Mouse (Mus musculus) neutrophil, adult 5-6 weeks (primary cell): Measurements from ENCODE around the gene Capn3. TPM values are rescaled to one million over a fixed set of nuclear protein-coding genes. Genes with fewer than 3 reads are reported as not detected.

Experiments used
- ATAC-seq: fragments of 151-379, 151-347 bp; 2 replicates; pipeline ENCODE4 v1.8.0; 2017; ENCODE audit warnings: mild to moderate bottlenecking, moderate TSS enrichment; ENCODE audit not compliant: insufficient number of reproducible peaks, poor library complexity, low FRiP score, severe bottlenecking; ENCODE audit errors: extremely low read depth
- total RNA-seq: library from RNA; stranded (forward); fragments of 200-1000 nt; gene quantifications from 2 replicates; pipeline ENCODE4 v1.2.3, GENCODE M21; 2017

Gene Capn3
- total RNA-seq, 1 experiment from 2014 or later, result 2.8 TPM

GRCm38 (mm10) chr2:120476277-120477087 lies 20.7 kb downstream of the Capn3 start:
- no peak for ATAC-seq

- peak; percentile 87 for ATAC-seq
These were observed 22.8 kb downstream of the Capn3 start for GRCm38 (mm10) chr2:120478600-120478999.

- no peak for ATAC-seq
These were observed 26.1 kb downstream of the Capn3 start for GRCm38 (mm10) chr2:120481921-120482320.

GRCm38 (mm10) chr2:120482506-120483389 lies 26.9 kb downstream of the Capn3 start:
- ATAC-seq, result no peak

GRCm38 (mm10) chr2:120484241-120484640 lies 28.4 kb downstream of the Capn3 start:
- ATAC-seq, result no peak

- ATAC-seq, result no peak
These were observed 37.4 kb downstream of the Capn3 start for GRCm38 (mm10) chr2:120493254-120493653.

GRCm38 (mm10) chr2:120496511-120496910 lies 40.7 kb downstream of the Capn3 start:
- ATAC-seq, result no peak

- peak; percentile 28; the same call in 1 of the 2 replicates for ATAC-seq
These were observed 44.2 kb downstream of the Capn3 start for GRCm38 (mm10) chr2:120499971-120500471.

GRCm38 (mm10) chr2:120501136-120501918 lies 45.5 kb downstream of the Capn3 start:
- no peak for ATAC-seq

GRCm38 (mm10) chr2:120501931-120502604 lies 46.2 kb downstream of the Capn3 start:
- no peak; the same call in 1 of the 2 replicates for ATAC-seq

GRCm38 (mm10) chr2:120502605-120502990 lies 46.8 kb downstream of the Capn3 start:
- no peak for ATAC-seq

GRCm38 (mm10) chr2:120503094-120503493 lies 47.3 kb downstream of the Capn3 start:
- no peak for ATAC-seq

- ATAC-seq, result no peak
These were observed 48.2 kb downstream of the Capn3 start for GRCm38 (mm10) chr2:120503992-120504391.

- ATAC-seq, result no peak
These were observed 58.4 kb downstream of the Capn3 start for GRCm38 (mm10) chr2:120514181-120514580.

GRCm38 (mm10) chr2:120518547-120519210 lies 62.9 kb downstream of the Capn3 start:
- no peak for ATAC-seq

GRCm38 (mm10) chr2:120526771-120527170 lies 71.0 kb downstream of the Capn3 start:
- ATAC-seq, result no peak

GRCm38 (mm10) chr2:120529531-120529930 lies 73.7 kb downstream of the Capn3 start:
- ATAC-seq, result no peak

GRCm38 (mm10) chr2:120531223-120531622 lies 75.4 kb downstream of the Capn3 start:
- no peak for ATAC-seq
